Mouse (Mus musculus) ES-Bruce4 (cell line): ENCODE results near the gene Auts2. TPM values are rescaled to one million over a fixed set of nuclear protein-coding genes. Genes with fewer than 3 reads are reported as not detected.

Experiments used
- H3K27ac ChIP-seq: 2 replicates; pipeline ENCODE4 v1.5.1; 2012; ENCODE audit warnings: low read length, inconsistent platforms; ENCODE audit not compliant: insufficient read depth
- H3K27me3 ChIP-seq: 2 replicates; pipeline ENCODE4 v1.6.1; 2012; ENCODE audit warnings: mild to moderate bottlenecking, low read length, inconsistent platforms; ENCODE audit not compliant: control insufficient read depth, poor library complexity, insufficient read depth, severe bottlenecking
- H3K36me3 ChIP-seq: 2 replicates; pipeline ENCODE4 v1.6.1; 2012; ENCODE audit warnings: inconsistent platforms, mild to moderate bottlenecking, low read length, moderate library complexity; ENCODE audit not compliant: control insufficient read depth, poor library complexity, insufficient read depth, severe bottlenecking
- H3K4me1 ChIP-seq: one replicate; pipeline ENCODE4 v1.8.1; 2011; ENCODE audit warnings: low read length; ENCODE audit not compliant: control insufficient read depth, insufficient read depth
- H3K4me3 ChIP-seq: 2 replicates; pipeline ENCODE4 v1.5.1; 2011; ENCODE audit warnings: low read depth, mild to moderate bottlenecking, low read length
- H3K9ac ChIP-seq: 2 replicates; pipeline ENCODE4 v1.6.1; 2012; ENCODE audit warnings: low read depth, mild to moderate bottlenecking, inconsistent platforms; ENCODE audit not compliant: poor library complexity, severe bottlenecking
- H3K9me3 ChIP-seq: replicated peaks from 2 replicates; pipeline ENCODE4 v1.6.1; 2012; ENCODE audit warnings: mild to moderate bottlenecking, low read length, inconsistent platforms; ENCODE audit not compliant: control insufficient read depth, poor library complexity, insufficient read depth, severe bottlenecking
- CTCF ChIP-seq: IDR thresholded peaks from one replicate; pipeline ENCODE4 v1.8.1; 2011; ENCODE audit warnings: low read depth, low read length
- EP300 ChIP-seq: IDR thresholded peaks from 2 replicates; pipeline ENCODE4 v1.6.1; 2011; ENCODE audit warnings: low read depth, low read length; ENCODE audit not compliant: insufficient read depth
- POLR2A ChIP-seq: IDR thresholded peaks from one replicate; pipeline ENCODE4 v1.8.1; 2011; ENCODE audit warnings: low read length; ENCODE audit not compliant: insufficient read depth
- polyA plus RNA-seq: library from polyadenylated mRNA; stranded (reverse); fragments of >200 nt; gene quantifications from 2 replicates; pipeline ENCODE4 v1.2.4, GENCODE M21; 2011; ENCODE audit warnings: low read depth; ENCODE audit not compliant: missing spikeins, insufficient read depth, insufficient read length

Gene Auts2
- polyA plus RNA-seq, 1 experiment = 23.4 TPM

DNA sequence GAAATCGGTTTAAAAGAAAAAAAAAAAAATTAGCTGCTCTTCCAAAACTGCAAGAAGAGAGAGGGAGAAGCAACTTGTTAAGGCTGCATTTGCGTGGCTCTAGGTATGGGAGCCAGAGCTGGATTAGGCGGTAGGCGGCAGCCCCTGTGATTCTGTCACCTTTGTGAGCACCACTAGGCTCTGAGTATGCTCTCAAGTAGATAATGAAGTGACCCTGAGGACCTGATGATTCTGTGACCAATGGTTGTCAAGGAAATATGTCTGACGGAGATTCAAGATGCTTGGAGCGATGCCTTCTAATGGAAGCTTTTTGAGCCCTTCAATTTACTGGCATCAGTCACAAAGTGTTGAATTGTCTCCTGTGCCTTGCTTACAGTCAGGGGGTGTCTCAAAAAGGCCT is 1007.4 kb downstream of the Auts2 start:
- Histone ChIP-seq H3K9me3 (no peaks in the 10 kb centered on the region), H3K9ac (no peak overlapping the region), H3K4me3 (no peak overlapping the region), H3K27me3 (no peaks in the 10 kb centered on the region; the same call in 1 of the 2 replicates), H3K4me1 (no peaks in the 10 kb centered on the region), H3K27ac (no peak overlapping the region), H3K36me3 (no peaks in the 10 kb centered on the region)
- TF ChIP-seq POLR2A = no peak
- no peak for TF ChIP-seq CTCF
- no peak for TF ChIP-seq EP300

DNA sequence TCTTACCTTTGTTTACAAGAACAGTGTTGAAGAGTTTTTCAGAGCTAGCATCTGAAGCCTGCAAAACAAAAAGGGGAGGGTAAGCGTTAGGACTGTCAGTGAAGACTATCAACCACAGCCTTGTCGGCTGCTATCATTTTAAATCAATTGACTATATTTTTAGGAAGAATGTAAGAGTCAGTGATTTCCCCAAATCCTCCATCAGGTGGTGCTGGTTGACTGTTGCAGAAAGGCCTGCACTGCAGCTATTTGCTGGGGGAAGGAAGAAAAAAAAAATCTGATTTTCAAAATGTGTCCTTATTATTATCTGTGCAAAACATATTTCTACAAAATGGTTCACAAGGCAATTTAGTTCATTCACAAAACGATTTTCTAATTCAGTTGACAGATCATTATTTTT is 1009.3 kb downstream of the Auts2 start:
- no peaks in the 10 kb centered on the region for H3K36me3 ChIP-seq
- TF ChIP-seq EP300 = no peak
- peak; percentile 15 for TF ChIP-seq CTCF
- no peaks in the 10 kb centered on the region for H3K9me3 ChIP-seq
- no peak overlapping the region for H3K9ac ChIP-seq
- no peaks in the 10 kb centered on the region for H3K27me3 ChIP-seq
- H3K4me1 ChIP-seq = no peaks in the 10 kb centered on the region
- H3K4me3 ChIP-seq = no peak overlapping the region
- no peak overlapping the region for H3K27ac ChIP-seq

DNA sequence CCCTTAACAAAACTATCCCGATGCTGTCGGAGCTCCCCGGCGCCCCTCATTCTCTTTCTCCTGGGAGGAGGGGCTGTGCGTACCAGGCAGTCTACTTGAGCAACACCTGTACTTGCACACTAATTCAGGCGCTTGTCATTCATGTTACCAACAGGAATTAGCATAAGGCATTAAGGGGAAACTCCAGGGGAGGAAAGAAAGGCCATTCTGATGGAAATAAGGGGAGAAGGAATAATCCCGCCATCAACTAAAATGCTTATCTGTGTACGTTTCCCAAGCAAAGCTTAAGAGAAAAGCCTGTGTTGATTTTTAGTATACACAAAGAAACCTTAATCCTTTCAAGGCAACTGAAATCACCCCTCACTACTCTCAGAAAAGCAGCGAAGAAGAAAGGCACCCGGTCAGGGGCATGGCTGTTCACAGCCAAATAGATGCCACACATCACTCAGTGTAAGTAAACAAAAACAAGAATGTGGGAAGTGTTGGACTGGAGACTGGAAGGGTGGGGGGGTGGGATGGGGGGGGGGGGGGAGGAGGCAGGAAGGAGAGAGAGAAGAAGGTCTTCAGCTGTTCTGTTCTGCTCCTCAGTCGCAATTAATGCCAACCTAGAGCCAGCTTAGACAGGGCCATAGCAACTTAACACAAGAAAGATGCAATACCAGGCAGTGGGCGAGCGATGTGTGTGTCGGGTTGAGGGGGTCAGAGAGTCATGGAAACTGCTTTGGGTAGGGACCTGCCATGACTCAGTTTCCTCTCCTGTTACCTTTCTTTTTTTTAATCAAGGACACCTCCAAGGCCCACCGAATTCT is 1011.2 kb downstream of the Auts2 start:
- TF ChIP-seq CTCF (no peak), EP300 (0 out of 2 replicates have a peak, but pooled peaks have one; percentile 21), POLR2A (no peak)
- Histone ChIP-seq H3K4me3 (no peak overlapping the region), H3K9ac (no peak overlapping the region), H3K27ac (no peak overlapping the region), H3K4me1 (peaks cover 2% of the 10 kb centered on the region), H3K27me3 (no peaks in the 10 kb centered on the region), H3K36me3 (no peaks in the 10 kb centered on the region), H3K9me3 (no peaks in the 10 kb centered on the region)

DNA sequence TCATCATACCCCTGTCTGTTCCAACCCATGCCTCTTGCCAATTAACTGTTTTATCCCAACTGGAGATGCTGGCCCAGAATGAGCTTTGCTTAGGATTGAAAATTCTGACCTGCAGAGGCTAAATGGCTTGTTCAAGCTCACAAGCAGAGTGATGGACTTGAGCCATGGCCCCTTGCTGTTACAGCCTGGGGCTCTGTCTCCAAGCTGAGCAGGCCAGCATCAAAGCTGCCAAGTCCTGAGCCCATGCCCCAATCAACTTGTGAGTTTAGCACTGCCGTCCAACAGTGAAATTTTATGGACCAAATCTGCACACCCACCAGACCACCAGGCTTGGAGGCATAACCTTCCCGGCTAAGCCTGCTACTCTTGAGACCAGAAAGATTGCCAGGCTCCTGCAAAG is 1012.3 kb downstream of the Auts2 start:
- Histone ChIP-seq H3K9me3 (no peaks in the 10 kb centered on the region), H3K9ac (no peak overlapping the region), H3K27ac (no peak overlapping the region), H3K36me3 (no peaks in the 10 kb centered on the region), H3K27me3 (no peaks in the 10 kb centered on the region), H3K4me1 (peaks cover 5% of the 10 kb centered on the region), H3K4me3 (no peak overlapping the region)
- TF ChIP-seq EP300 = no peak
- no peak for TF ChIP-seq CTCF
- no peak for TF ChIP-seq POLR2A

DNA sequence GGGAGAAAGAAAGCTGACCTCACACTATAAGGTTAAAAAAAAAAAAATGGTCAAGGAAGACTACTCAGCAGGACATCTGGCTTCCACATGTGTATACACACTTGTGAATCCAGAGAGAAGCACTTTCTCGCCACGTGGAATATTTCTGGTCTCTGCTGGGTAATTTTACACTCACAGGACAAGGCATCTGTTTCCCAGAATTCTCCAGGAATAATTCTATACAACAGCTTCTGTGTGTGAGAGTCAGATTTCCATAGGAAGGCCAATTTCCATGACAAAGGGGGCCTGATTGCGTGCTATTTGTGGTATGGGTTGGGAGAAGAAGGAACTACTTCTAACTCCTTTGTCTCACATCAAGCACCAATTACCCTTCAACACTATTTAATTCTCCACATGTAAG is 1016.5 kb downstream of the Auts2 start:
- Histone ChIP-seq H3K27me3 (no peaks in the 10 kb centered on the region), H3K4me3 (no peak overlapping the region), H3K9me3 (no peaks in the 10 kb centered on the region), H3K4me1 (peaks cover 8% of the 10 kb centered on the region), H3K36me3 (no peaks in the 10 kb centered on the region), H3K9ac (no peak overlapping the region), H3K27ac (no peak overlapping the region)
- TF ChIP-seq CTCF (no peak), POLR2A (no peak), EP300 (no peak)

DNA sequence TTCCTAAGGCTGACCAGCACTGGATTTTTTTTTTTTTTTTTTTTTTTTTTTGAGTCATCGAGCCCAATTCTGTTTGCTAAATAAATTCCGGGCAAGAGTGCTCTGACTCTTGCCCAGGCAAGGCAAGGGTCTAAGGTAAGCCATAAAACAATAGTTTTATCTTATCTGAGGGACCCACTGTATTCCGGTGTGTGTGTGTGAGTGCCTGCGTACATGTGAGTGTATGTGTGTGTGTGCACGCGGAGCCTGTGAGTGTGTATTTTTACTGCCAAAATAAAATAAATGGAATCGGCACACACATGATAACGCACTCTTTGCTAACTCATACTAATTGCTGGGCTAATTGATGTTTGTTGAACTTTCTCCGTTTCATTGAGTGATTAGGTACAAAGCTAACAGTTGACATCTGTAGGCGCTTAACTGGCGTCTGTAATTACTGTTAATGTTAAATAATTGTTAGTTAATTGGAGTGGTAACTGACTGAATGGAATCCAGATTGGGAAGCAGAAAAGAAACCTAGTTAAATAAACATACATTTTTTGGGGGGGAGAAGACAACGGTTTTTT is 1018.2 kb downstream of the Auts2 start:
- Histone ChIP-seq H3K4me3 (no peak overlapping the region), H3K9ac (no peak overlapping the region), H3K27ac (no peak overlapping the region), H3K27me3 (no peaks in the 10 kb centered on the region), H3K9me3 (no peaks in the 10 kb centered on the region), H3K36me3 (no peaks in the 10 kb centered on the region), H3K4me1 (peaks cover 8% of the 10 kb centered on the region)
- no peak for TF ChIP-seq POLR2A
- TF ChIP-seq EP300 = no peak
